In the genomic region with DNA sequence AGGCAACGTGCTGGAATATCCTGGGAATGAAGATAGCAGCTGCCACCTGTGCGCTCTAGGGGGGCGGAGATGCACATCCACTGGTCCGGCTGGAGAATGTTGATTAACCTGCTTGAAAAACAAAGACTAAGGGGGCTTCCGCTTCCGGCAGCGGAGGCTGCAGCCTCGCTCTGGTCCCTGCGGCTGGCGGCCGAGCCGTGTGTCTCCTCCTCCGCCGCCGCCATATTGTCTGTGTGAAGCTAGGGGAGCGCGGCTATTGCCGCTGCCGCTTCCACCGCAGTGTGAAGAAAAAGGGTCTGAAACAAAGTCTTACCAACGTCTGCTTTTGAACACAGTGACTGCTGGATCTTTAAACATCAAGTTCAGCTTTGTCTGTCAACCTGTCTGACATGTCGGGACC, we compare ENCODE assay signal across 8 mouse cellular contexts. TPM values are rescaled to one million over a fixed set of nuclear protein-coding genes. Genes with fewer than 3 reads are reported as not detected.
DNase-seq lines count a peak whose midpoint lies in the region; ATAC-seq lines count a peak whose summit lies in the region.
"Not testable (repeated sequence)": the region's sequence is repeated elsewhere in the genome, so short reads cannot be mapped to it uniquely, and the experiment has no call there.

Gm10031 (plus strand) TSS at position 171 of the 400 bp plus-strand sequence.

- not testable (repeated sequence) for H3K9me3 ChIP-seq in stomach, embryonic 14.5 days (ENCODE audit: control insufficient read depth, low read depth, low read length)

- not testable (repeated sequence) for H3K36me3 ChIP-seq in stomach, embryonic 14.5 days (ENCODE audit: control insufficient read depth, insufficient read depth, low read length)

- H3K4me1 ChIP-seq in stomach, embryonic 14.5 days (ENCODE audit: control insufficient read depth, insufficient read depth, low read length): not testable (repeated sequence)

- 87% methylated on average over 21 of the region's 22 CpGs for WGBS in stomach, embryonic 14.5 days

- H3K4me3 ChIP-seq in stomach, embryonic 14.5 days (ENCODE audit: low read depth, low read length): not testable (repeated sequence)

- H3K27me3 ChIP-seq in stomach, embryonic 14.5 days (ENCODE audit: control insufficient read depth, insufficient read depth, low read length): not testable (repeated sequence)

- intact Hi-C loops in gastrocnemius, postnatal 14 days (cut with DNase I; ENCODE audit: low total_unique reads); heart, postnatal 25 days (cut with DNase I); left cerebral cortex, postnatal 4 days (cut with DNase I): not testable (repeated sequence)

- H3K9ac ChIP-seq in stomach, embryonic 14.5 days (replicated peaks; ENCODE audit: low read depth, low read length): not testable (repeated sequence)

- not testable (repeated sequence) for H3K4me2 ChIP-seq in stomach, embryonic 14.5 days (replicated peaks; ENCODE audit: low read depth, low read length)

- not testable (repeated sequence) for DNase-seq in adrenal gland, adult 18-20 months (ENCODE audit: low spot score in 2 of 2); gastrocnemius, postnatal 14 days; heart, postnatal 25 days (ENCODE audit: low spot score); layer of hippocampus, adult 18-20 months (ENCODE audit: low spot score in 2 of 2); left cerebral cortex, postnatal 4 days

- H3K27ac ChIP-seq in stomach, embryonic 14.5 days (ENCODE audit: low read length): not testable (repeated sequence)

- ATAC-seq in erythroblast, adult 5-6 weeks (replicated peaks; ENCODE audit: low FRiP score, poor library complexity, severe bottlenecking): peak; percentile 100
- ATAC-seq in megakaryocyte, adult 5-6 weeks (ENCODE audit: poor library complexity, severe bottlenecking): peak; percentile 100
- peak; percentile 67; the same call in 1 of the 2 replicates for ATAC-seq in stomach, embryonic 14.5 days (ENCODE audit: insufficient number of reproducible peaks, insufficient read depth, low FRiP score, low read depth)

RNA-seq across cellular contexts. Expression of gene Gm10031, which starts in this region (rescaled TPM):
- 10 to 100 TPM; 39.7 to 42.8 TPM for total RNA-seq in adrenal gland, adult 18-20 months (2021)
- 0.38 and 0.63 TPM in 2 replicates for total RNA-seq in erythroblast, adult 5-6 weeks (2015; ENCODE audit: low replicate concordance)
- 3.3 and 5.4 TPM in 2 replicates for total RNA-seq in erythroblast, adult 5-6 weeks (2017; ENCODE audit: low replicate concordance)
- total RNA-seq in gastrocnemius, postnatal 14 days (2021): 10 to 100 TPM; 35.3 to 36.8 TPM
- total RNA-seq in heart, postnatal 25 days (2021): 10 to 100 TPM; 47.4 to 53.4 TPM
- total RNA-seq in layer of hippocampus, adult 18-20 months (2021): 10 to 100 TPM; 41.8 to 42.1 TPM
- total RNA-seq in left cerebral cortex, postnatal 4 days (2021): 10 to 100 TPM; 50.2 to 54.7 TPM
- 3.8 and 7.0 TPM in 2 replicates for total RNA-seq in megakaryocyte, adult 5-6 weeks (2015)
- total RNA-seq in megakaryocyte, adult 5-6 weeks (2017): 12.0 and 19.4 TPM in 2 replicates
- 0.68 TPM in 1 of 2 replicates, not detected in the other for polyA plus RNA-seq in stomach, embryonic 14.5 days (2014; fragmentation: Nextera tagmentation; extraction: Ambion mirVana)

Comparison
In these comparisons a context has a peak if more than half of its experiments do, and no peak if none do; other contexts are left out.
1. Peak in ATAC-seq in stomach, embryonic 14.5 days; RNA of the gene not detected or under 1 TPM.